Mouse (Mus musculus) hindbrain, postnatal 0 days (tissue): ENCODE data around the gene Lrba. TPM values are rescaled to one million over a fixed set of nuclear protein-coding genes. Genes with fewer than 3 reads are reported as not detected.

ENCODE experiments used
- ATAC-seq: fragments of 200-750 bp; cut with Nextera tagmentation; 2 replicates; pipeline ENCODE4 v1.8.0; 2017; ENCODE audit warnings: mild to moderate bottlenecking, moderate TSS enrichment, moderate library complexity
- DNase-seq: peaks from one replicate; pipeline ENCODE4 v3.0.0-alpha.2; 2015; ENCODE audit warnings: low spot score
- H3K27ac ChIP-seq: fragments of 300-500 bp; sonication (generic); 2 replicates; pipeline ENCODE4 v1.5.1; 2014; ENCODE audit warnings: mild to moderate bottlenecking
- H3K27me3 ChIP-seq: fragments of 300-500 bp; sonication (generic); 2 replicates; pipeline ENCODE4 v1.6.1; 2014; ENCODE audit warnings: low read length, mixed read lengths; ENCODE audit not compliant: insufficient read depth
- H3K36me3 ChIP-seq: fragments of 300-500 bp; sonication (generic); 2 replicates; pipeline ENCODE4 v1.6.1; 2014; ENCODE audit warnings: low read length, mixed read lengths; ENCODE audit not compliant: insufficient read depth
- H3K4me1 ChIP-seq: fragments of 300-500 bp; sonication (generic); 2 replicates; pipeline ENCODE4 v1.6.1; 2014; ENCODE audit warnings: antibody characterized with exemption, low read length, mixed read lengths; ENCODE audit not compliant: insufficient read depth
- H3K4me2 ChIP-seq: fragments of 300-500 bp; sonication (generic); 2 replicates; pipeline ENCODE4 v1.6.1; 2014; ENCODE audit warnings: low read depth, mild to moderate bottlenecking, low read length, moderate library complexity, mixed read lengths
- H3K4me3 ChIP-seq: fragments of 300-500 bp; sonication (generic); 2 replicates; pipeline ENCODE4 v1.5.1; 2014; ENCODE audit warnings: low read length
- H3K9ac ChIP-seq: fragments of 300-500 bp; sonication (generic); replicated peaks from 2 replicates; pipeline ENCODE4 v1.6.1; 2014; ENCODE audit warnings: mild to moderate bottlenecking, low read length, moderate library complexity, mixed read lengths
- H3K9me3 ChIP-seq: fragments of 300-500 bp; sonication (generic); 2 replicates; pipeline ENCODE4 v1.6.1; 2016; ENCODE audit warnings: low read length, mixed read lengths
- CTCF ChIP-seq: IDR thresholded peaks from 2 replicates; pipeline ENCODE4 v1.5.1; 2016; ENCODE audit warnings: antibody characterized with exemption, control low read depth, low read depth
- WGBS: fragments of 180-500 bp; shearing (Covaris S2); extraction: QIAGEN DNeasy Blood & Tissue Kit; methylation state at CpG from one replicate; pipeline ENCODE4 v1.1.7; 2014; 5-methylcytosine and 5-hydroxymethylcytosine counted together
- polyA plus RNA-seq: library from polyadenylated mRNA; unstranded; fragments of >200 nt; fragmentation: Nextera tagmentation; extraction: Ambion mirVana; gene quantifications from 2 replicates; pipeline ENCODE4 v1.2.1, GENCODE M21; 2015
- total RNA-seq: library from RNA; depleted of rRNA; stranded (reverse); fragments of >200 nt; gene quantifications from 2 replicates; pipeline ENCODE4 v1.2.3, GENCODE M21; 2014

Lrba gene
- total and polyA plus RNA-seq, 2 experiments from 2014 or later = 5.5 to 36.6 TPM

- TF ChIP-seq CTCF = no peak
- ATAC-seq (no peak), DNase-seq (no peak)
- no peaks in the 10 kb centered on the region for H3K9me3 ChIP-seq
- no peak overlapping the region for H3K27ac ChIP-seq
- no peaks in the 10 kb centered on the region for H3K27me3 ChIP-seq
- no peak overlapping the region for H3K4me3 ChIP-seq
- no peak overlapping the region for H3K9ac ChIP-seq
- no peaks in the 10 kb centered on the region for H3K4me1 ChIP-seq
- H3K4me2 ChIP-seq = no peak overlapping the region
- H3K36me3 ChIP-seq = no peaks in the 10 kb centered on the region
- WGBS = 85% methylated on average over 2 of the region's 2 CpGs
Measured at GRCm38 (mm10) chr3:86375276-86375675, 150.8 kb downstream of the Lrba start.

GRCm38 (mm10) chr3:86382557-86382956, 158.1 kb downstream of the Lrba start:
- TF ChIP-seq CTCF = no peak
- Histone ChIP-seq H3K27ac (no peak overlapping the region), H3K4me1 (no peaks in the 10 kb centered on the region), H3K4me3 (no peak overlapping the region), H3K27me3 (no peaks in the 10 kb centered on the region), H3K9ac (no peak overlapping the region), H3K9me3 (no peaks in the 10 kb centered on the region), H3K36me3 (no peaks in the 10 kb centered on the region), H3K4me2 (no peak overlapping the region)
- ATAC-seq (no peak), DNase-seq (no peak)
- WGBS = 29% methylated on average over 2 of the region's 2 CpGs

DNA sequence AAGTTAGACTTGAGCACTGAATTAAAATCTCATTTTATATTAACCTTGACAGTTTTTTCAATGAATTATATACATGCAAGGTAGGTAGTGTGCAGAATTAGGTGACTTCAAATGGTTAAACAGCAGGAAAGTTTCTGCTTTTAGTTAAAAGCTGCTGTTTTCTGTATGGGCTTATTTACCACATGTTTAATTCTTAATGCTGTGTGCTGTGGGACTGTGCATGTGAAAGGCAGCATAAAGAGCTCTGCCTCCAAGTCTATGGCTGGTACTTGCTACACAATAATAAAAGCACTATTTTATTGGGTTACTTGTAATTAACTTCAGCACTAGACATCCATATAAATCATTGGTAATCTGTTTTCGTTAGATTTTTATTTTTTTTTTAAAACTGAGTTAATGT, 160.6 kb downstream of the Lrba start:
- no peaks in the 10 kb centered on the region for H3K27me3 ChIP-seq
- H3K9ac ChIP-seq = no peak overlapping the region
- H3K9me3 ChIP-seq = no peaks in the 10 kb centered on the region
- WGBS = 77% methylated on average over 1 of the region's 1 CpGs
- H3K27ac ChIP-seq = no peak overlapping the region
- H3K4me3 ChIP-seq = no peak overlapping the region
- no peak for ATAC-seq
- no peak overlapping the region for H3K4me2 ChIP-seq
- DNase-seq = no peak
- no peaks in the 10 kb centered on the region for H3K36me3 ChIP-seq
- no peak for TF ChIP-seq CTCF
- H3K4me1 ChIP-seq = no peaks in the 10 kb centered on the region

GRCm38 (mm10) chr3:86386246-86386645, 161.8 kb downstream of the Lrba start:
- WGBS = 65% methylated on average over 4 of the region's 4 CpGs
- Histone ChIP-seq H3K36me3 (no peaks in the 10 kb centered on the region), H3K4me1 (no peaks in the 10 kb centered on the region), H3K4me3 (no peak overlapping the region), H3K4me2 (no peak overlapping the region), H3K27ac (no peak overlapping the region), H3K27me3 (no peaks in the 10 kb centered on the region), H3K9me3 (no peaks in the 10 kb centered on the region), H3K9ac (no peak overlapping the region)
- DNase-seq (no peak), ATAC-seq (no peak)
- no peak for TF ChIP-seq CTCF

GRCm38 (mm10) chr3:86423828-86424227, 199.3 kb downstream of the Lrba start:
- Histone ChIP-seq H3K4me1 (no peaks in the 10 kb centered on the region), H3K9ac (no peak overlapping the region), H3K27me3 (no peaks in the 10 kb centered on the region), H3K36me3 (no peaks in the 10 kb centered on the region), H3K4me2 (no peak overlapping the region), H3K27ac (no peak overlapping the region), H3K9me3 (no peaks in the 10 kb centered on the region), H3K4me3 (no peak overlapping the region)
- no peak for TF ChIP-seq CTCF
- ATAC-seq (no peak), DNase-seq (no peak)
- WGBS = 96% methylated on average over 2 of the region's 2 CpGs

- ATAC-seq (no peak), DNase-seq (no peak)
- Histone ChIP-seq H3K27ac (no peak overlapping the region), H3K36me3 (no peaks in the 10 kb centered on the region), H3K27me3 (no peaks in the 10 kb centered on the region), H3K9ac (no peak overlapping the region), H3K9me3 (no peaks in the 10 kb centered on the region), H3K4me3 (no peak overlapping the region), H3K4me1 (no peaks in the 10 kb centered on the region), H3K4me2 (no peak overlapping the region)
- TF ChIP-seq CTCF = no peak
- 98% methylated on average over 1 of the region's 1 CpGs for WGBS
Measured at GRCm38 (mm10) chr3:86426733-86427132, 202.3 kb downstream of the Lrba start.

- no peak for DNase-seq
- Histone ChIP-seq H3K27me3 (no peaks in the 10 kb centered on the region), H3K9ac (no peak overlapping the region), H3K4me2 (no peak overlapping the region), H3K4me3 (no peak overlapping the region), H3K27ac (no peak overlapping the region), H3K36me3 (no peaks in the 10 kb centered on the region), H3K9me3 (no peaks in the 10 kb centered on the region), H3K4me1 (no peaks in the 10 kb centered on the region)
- no peak for ATAC-seq
- WGBS = 86% methylated on average over 4 of the region's 4 CpGs
- no peak for TF ChIP-seq CTCF
Measured at GRCm38 (mm10) chr3:86443497-86443896, 219.0 kb downstream of the Lrba start.

DNA sequence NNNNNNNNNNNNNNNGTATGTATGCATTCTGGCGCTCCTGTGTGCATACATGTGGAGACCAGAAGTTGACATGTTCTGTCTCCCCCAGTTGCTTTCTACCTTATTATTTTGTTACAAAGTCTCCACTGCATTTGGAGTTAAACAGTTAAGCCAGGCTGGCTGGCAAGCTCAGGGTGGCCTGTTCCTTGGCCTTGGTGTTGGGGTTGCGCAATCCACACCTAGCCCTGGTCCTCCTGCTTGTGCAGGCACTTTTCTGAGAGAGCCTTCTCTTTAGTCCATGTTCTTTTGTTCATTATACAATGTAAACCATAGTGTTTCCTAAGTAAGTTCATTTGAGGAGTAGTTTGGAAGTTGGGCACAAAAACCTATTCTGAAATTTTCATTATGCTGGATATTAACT, 226.7 kb downstream of the Lrba start:
- DNase-seq (no peak), ATAC-seq (no peak)
- no peak for TF ChIP-seq CTCF
- Histone ChIP-seq H3K4me2 (no peak overlapping the region), H3K4me3 (no peak overlapping the region), H3K9me3 (no peaks in the 10 kb centered on the region), H3K36me3 (no peaks in the 10 kb centered on the region), H3K27me3 (no peaks in the 10 kb centered on the region), H3K27ac (no peak overlapping the region), H3K4me1 (no peaks in the 10 kb centered on the region), H3K9ac (no peak overlapping the region)
- WGBS = 99% methylated on average over 2 of the region's 2 CpGs
